Mouse (Mus musculus): ENCODE results near the gene Igsf21. TPM values are rescaled to one million over a fixed set of nuclear protein-coding genes. Genes with fewer than 3 reads are reported as not detected.

Igsf21 gene
- polyA plus RNA-seq, 1 experiment = not detected

DNA sequence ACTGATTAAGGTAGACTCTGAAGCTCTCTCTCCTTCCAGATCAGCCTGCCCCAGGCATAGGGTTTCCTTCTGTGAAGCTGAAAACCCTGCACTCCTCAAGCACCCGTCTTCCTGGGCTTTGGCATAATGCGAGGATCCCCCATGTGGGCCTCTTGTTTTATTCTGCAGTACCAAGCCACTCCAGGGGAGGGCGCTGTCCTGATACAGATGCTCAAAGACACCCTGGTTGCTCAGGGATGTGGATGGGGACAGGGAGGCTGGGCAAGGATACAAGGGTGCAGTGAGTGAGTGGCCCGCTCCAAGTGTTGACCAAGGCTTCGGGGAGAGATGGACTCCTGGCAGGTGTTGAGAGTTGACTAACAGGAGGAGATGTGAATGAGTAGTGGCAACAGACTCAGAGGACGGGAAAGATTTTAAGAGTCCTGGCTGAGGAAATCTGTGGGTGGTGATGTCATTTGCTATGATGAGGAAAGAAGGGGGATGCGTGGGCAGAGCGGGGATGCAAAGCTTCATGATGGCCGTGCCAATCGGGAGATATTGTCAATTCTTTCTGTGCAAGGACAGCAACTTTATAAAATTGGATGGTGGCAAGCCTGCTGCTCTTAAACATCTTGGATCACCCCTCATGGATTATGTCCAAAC lies 102.6 kb downstream of the Igsf21 start:
- H3K27me3 ChIP-seq (ENCODE audit: control insufficient read depth, insufficient read depth, insufficient read length) = peaks cover 6% of the 10 kb centered on the region
- TF ChIP-seq POLR2A (IDR thresholded peaks at IDR 0.05; ENCODE audit: insufficient read length, low read depth) (no peak), POLR2AphosphoS2 (IDR thresholded peaks at IDR 0.05; ENCODE audit: insufficient read length, low read depth) (no peak), E2F4 (IDR thresholded peaks at IDR 0.05; ENCODE audit: insufficient read depth) (no peak), MYOD1 (IDR thresholded peaks at IDR 0.05; ENCODE audit: control insufficient read depth in 1 of 3, insufficient read length in 2 of 3, low read depth in 2 of 3) (no peak), MAX (IDR thresholded peaks at IDR 0.05; ENCODE audit: low read depth) (no peak), TCF3 (IDR thresholded peaks at IDR 0.05; ENCODE audit: insufficient read length, low read depth) (no peak), MYOG (IDR thresholded peaks at IDR 0.05; ENCODE audit: control insufficient read depth in 1 of 3, insufficient read depth in 1 of 3, insufficient read length in 2 of 3, low read depth in 2 of 3) (no peak), CEBPB (IDR thresholded peaks at IDR 0.05; ENCODE audit: insufficient read depth, poor library complexity, severe bottlenecking) (no peak), SRF (IDR thresholded peaks at IDR 0.05; ENCODE audit: control insufficient read depth, insufficient read length, low read depth) (no peak), TCF12 (IDR thresholded peaks at IDR 0.05; ENCODE audit: insufficient read depth, poor library complexity, severe bottlenecking) (no peak), REST (IDR thresholded peaks at IDR 0.05; ENCODE audit: insufficient read depth, insufficient read length) (no peak), USF1 (IDR thresholded peaks at IDR 0.05; ENCODE audit: low read depth) (no peak)

DNA sequence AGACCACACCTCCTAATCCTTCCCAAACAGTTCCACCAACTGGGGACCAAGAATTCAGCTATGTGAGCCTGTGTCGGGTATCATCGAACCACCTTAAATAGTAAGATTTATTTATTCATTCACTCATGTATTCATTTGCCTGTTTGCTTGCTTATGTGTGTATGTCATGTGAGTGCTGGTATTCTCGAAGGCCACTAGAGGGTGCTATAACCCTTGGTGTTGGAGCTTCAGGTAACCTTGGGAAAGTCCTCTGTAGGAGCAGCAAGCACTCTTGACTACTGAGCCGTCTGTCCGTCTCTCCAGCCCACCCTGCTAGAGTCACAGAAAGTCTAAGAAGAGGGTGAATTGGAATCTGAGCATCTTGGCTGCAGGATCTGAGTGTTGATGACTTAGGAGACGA lies 103.4 kb downstream of the Igsf21 start:
- TF ChIP-seq USF1 (IDR thresholded peaks at IDR 0.05; ENCODE audit: low read depth) (no peak), POLR2A (IDR thresholded peaks at IDR 0.05; ENCODE audit: insufficient read length, low read depth) (no peak), E2F4 (IDR thresholded peaks at IDR 0.05; ENCODE audit: insufficient read depth) (no peak), TCF3 (IDR thresholded peaks at IDR 0.05; ENCODE audit: insufficient read length, low read depth) (no peak)
- no peaks in the 10 kb centered on the region for H3K79me2 ChIP-seq (ENCODE audit: control insufficient read depth, insufficient read depth)
- no peak overlapping the region for H3K4me3 ChIP-seq
- peaks cover 6% of the 10 kb centered on the region for H3K27me3 ChIP-seq (ENCODE audit: control insufficient read depth, insufficient read depth, insufficient read length)
- H3K36me3 ChIP-seq (ENCODE audit: control insufficient read depth, insufficient read depth) = no peaks in the 10 kb centered on the region
- H3ac ChIP-seq (ENCODE audit: control insufficient read depth, insufficient read length) = no peak overlapping the region
- H3K4me2 ChIP-seq (ENCODE audit: low read depth) = no peak overlapping the region

More for the DNA sequence above, 102.6 kb downstream of the Igsf21 start:
- no peaks in the 10 kb centered on the region for H3K36me3 ChIP-seq (ENCODE audit: control insufficient read depth, insufficient read depth)
- H3K4me3 ChIP-seq = no peak overlapping the region
- H3ac ChIP-seq (ENCODE audit: control insufficient read depth, insufficient read length) = no peak overlapping the region
- H3K79me2 ChIP-seq (ENCODE audit: control insufficient read depth, insufficient read depth) = no peaks in the 10 kb centered on the region
- H3K4me2 ChIP-seq (ENCODE audit: low read depth) = no peak overlapping the region

- Histone ChIP-seq H3K27me3 (ENCODE audit: control insufficient read depth, insufficient read depth, insufficient read length) (peaks cover 4% of the 10 kb centered on the region), H3K79me2 (ENCODE audit: control insufficient read depth, insufficient read depth) (no peaks in the 10 kb centered on the region), H3K4me2 (ENCODE audit: low read depth) (no peak overlapping the region), H3K4me3 (no peak overlapping the region), H3K36me3 (ENCODE audit: control insufficient read depth, insufficient read depth) (no peaks in the 10 kb centered on the region), H3ac (ENCODE audit: control insufficient read depth, insufficient read length) (no peak overlapping the region)
- TF ChIP-seq CEBPB (IDR thresholded peaks at IDR 0.05; ENCODE audit: insufficient read depth, poor library complexity, severe bottlenecking) (no peak), POLR2A (IDR thresholded peaks at IDR 0.05; ENCODE audit: insufficient read length, low read depth) (no peak), REST (IDR thresholded peaks at IDR 0.05; ENCODE audit: insufficient read depth, insufficient read length) (no peak), USF1 (IDR thresholded peaks at IDR 0.05; ENCODE audit: low read depth) (no peak), MYOG (IDR thresholded peaks at IDR 0.05; ENCODE audit: control insufficient read depth in 1 of 3, insufficient read depth in 1 of 3, insufficient read length in 2 of 3, low read depth in 2 of 3) (no peak), E2F4 (IDR thresholded peaks at IDR 0.05; ENCODE audit: insufficient read depth) (no peak), MAX (IDR thresholded peaks at IDR 0.05; ENCODE audit: low read depth) (no peak), TCF12 (IDR thresholded peaks at IDR 0.05; ENCODE audit: insufficient read depth, poor library complexity, severe bottlenecking) (no peak), SRF (IDR thresholded peaks at IDR 0.05; ENCODE audit: control insufficient read depth, insufficient read length, low read depth) (no peak), POLR2AphosphoS2 (IDR thresholded peaks at IDR 0.05; ENCODE audit: insufficient read length, low read depth) (no peak), TCF3 (IDR thresholded peaks at IDR 0.05; ENCODE audit: insufficient read length, low read depth) (no peak), MYOD1 (IDR thresholded peaks at IDR 0.05; ENCODE audit: control insufficient read depth in 1 of 3, insufficient read length in 2 of 3, low read depth in 2 of 3) (no peak)
Observed at GRCm38 (mm10) chr4:140140485-140140884, 106.1 kb downstream of the Igsf21 start.

DNA sequence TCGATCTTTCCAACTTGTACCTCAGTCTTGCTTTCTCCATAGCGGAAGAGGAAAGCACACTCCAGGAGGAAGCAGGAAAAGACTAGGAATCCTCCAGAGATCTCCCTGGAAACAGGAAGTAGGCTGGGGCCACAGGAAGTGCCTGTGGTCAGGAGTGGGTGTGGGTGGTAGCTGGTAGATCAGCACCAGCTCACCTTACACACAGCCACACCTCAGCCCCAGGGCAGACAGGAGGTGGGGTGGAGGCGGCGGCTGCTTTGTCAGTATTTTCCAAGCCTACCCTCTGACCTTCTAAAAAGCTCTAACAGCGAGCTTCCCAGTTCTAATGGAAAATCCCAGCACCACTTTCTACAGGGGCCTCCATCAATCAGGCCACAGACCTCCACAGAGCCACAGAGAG lies 107.7 kb downstream of the Igsf21 start:
- Histone ChIP-seq H3ac (ENCODE audit: control insufficient read depth, insufficient read length) (no peak overlapping the region), H3K4me2 (ENCODE audit: low read depth) (no peak overlapping the region), H3K36me3 (ENCODE audit: control insufficient read depth, insufficient read depth) (no peaks in the 10 kb centered on the region), H3K27me3 (ENCODE audit: control insufficient read depth, insufficient read depth, insufficient read length) (no peaks in the 10 kb centered on the region), H3K4me3 (no peak overlapping the region), H3K79me2 (ENCODE audit: control insufficient read depth, insufficient read depth) (no peaks in the 10 kb centered on the region)
- TF ChIP-seq REST (IDR thresholded peaks at IDR 0.05; ENCODE audit: insufficient read depth, insufficient read length) (no peak), CEBPB (IDR thresholded peaks at IDR 0.05; ENCODE audit: insufficient read depth, poor library complexity, severe bottlenecking) (no peak), MAX (IDR thresholded peaks at IDR 0.05; ENCODE audit: low read depth) (no peak), MYOG (IDR thresholded peaks at IDR 0.05; ENCODE audit: control insufficient read depth in 1 of 3, insufficient read depth in 1 of 3, insufficient read length in 2 of 3, low read depth in 2 of 3) (no peak), USF1 (IDR thresholded peaks at IDR 0.05; ENCODE audit: low read depth) (no peak), E2F4 (IDR thresholded peaks at IDR 0.05; ENCODE audit: insufficient read depth) (no peak), POLR2A (IDR thresholded peaks at IDR 0.05; ENCODE audit: insufficient read length, low read depth) (no peak), SRF (IDR thresholded peaks at IDR 0.05; ENCODE audit: control insufficient read depth, insufficient read length, low read depth) (no peak), MYOD1 (IDR thresholded peaks at IDR 0.05; ENCODE audit: control insufficient read depth in 1 of 3, insufficient read length in 2 of 3, low read depth in 2 of 3) (no peak), POLR2AphosphoS2 (IDR thresholded peaks at IDR 0.05; ENCODE audit: insufficient read length, low read depth) (no peak), TCF12 (IDR thresholded peaks at IDR 0.05; ENCODE audit: insufficient read depth, poor library complexity, severe bottlenecking) (no peak), TCF3 (IDR thresholded peaks at IDR 0.05; ENCODE audit: insufficient read length, low read depth) (no peak)

Measured in myocyte (in vitro differentiated cells).